Mouse (Mus musculus): ENCODE results near the gene Fbxl16. TPM values are rescaled to one million over a fixed set of nuclear protein-coding genes. Genes with fewer than 3 reads are reported as not detected.

Gene Fbxl16
- polyA plus RNA-seq, 1 experiment from 2014 or later, result 22.7 TPM

DNA sequence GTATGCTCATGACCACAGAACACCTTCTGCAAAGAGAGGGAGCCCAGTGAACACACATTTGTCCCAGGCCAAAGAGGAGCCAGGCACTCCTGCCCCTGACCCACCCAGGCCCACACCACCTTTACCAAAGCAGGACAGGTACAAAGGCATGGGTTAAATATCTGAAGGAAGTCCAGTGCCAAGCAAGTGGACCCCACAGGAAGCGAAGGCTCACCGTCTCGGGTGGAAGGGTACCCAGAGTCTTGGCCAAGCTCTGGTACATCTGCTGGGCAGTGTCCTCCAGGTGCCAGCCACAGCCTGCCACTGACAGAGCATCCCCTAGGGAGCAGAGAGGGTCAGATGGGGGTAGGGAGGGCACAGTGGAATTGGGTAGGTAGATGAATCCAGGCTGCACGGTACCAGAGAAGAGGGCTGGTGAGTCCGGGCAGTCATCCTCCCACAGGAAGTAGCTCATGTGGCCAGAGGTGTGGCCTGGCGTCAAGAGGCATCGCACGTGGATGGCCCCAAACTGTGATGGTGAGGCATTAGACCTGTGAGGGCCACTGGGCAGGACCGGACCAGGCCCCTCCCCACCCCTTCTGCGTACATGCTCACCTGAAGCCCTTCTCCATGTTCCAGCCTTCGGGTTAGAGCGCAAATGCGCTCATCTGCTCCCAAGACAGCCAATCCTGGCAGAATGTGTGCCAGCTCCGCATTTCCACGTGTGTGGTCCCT lies 24.9 kb upstream of the Fbxl16 start:
- peaks cover 62% of the 10 kb centered on the region for H3K36me3 ChIP-seq (ENCODE audit: poor library complexity, severe bottlenecking)

GRCm38 (mm10) chr17:25785281-25785745 lies 23.6 kb upstream of the Fbxl16 start, which contains the start of gene Haghl:
Gene Haghl (minus strand): TSS chr17:25785673.
- H3K36me3 ChIP-seq (ENCODE audit: poor library complexity, severe bottlenecking), result peaks cover 62% of the 10 kb centered on the region
- under 1% methylated on average over 23 of the region's 23 CpGs for WGBS

More for the DNA sequence above, 24.9 kb upstream of the Fbxl16 start:
- no peak for ATAC-seq
- Histone ChIP-seq H3K4me2 (peak overlapping the region; percentile 80), H3K9me3 (replicated peaks) (no peaks in the 10 kb centered on the region), H3K9ac (peak overlapping the region; percentile 86), H3K4me3 (peak overlapping the region; percentile 77), H3K27ac (no peak overlapping the region), H3K27me3 (no peaks in the 10 kb centered on the region), H3K4me1 (peaks cover 25% of the 10 kb centered on the region)
- 84% methylated on average over 15 of the region's 15 CpGs for WGBS

GRCm38 (mm10) chr17:25786280-25786679 lies 22.6 kb upstream of the Fbxl16 start, which contains the start of gene Ccdc78:
Gene Ccdc78 (plus strand): TSS chr17:25786580.
- Histone ChIP-seq H3K27me3 (no peaks in the 10 kb centered on the region), H3K9me3 (replicated peaks) (no peaks in the 10 kb centered on the region), H3K4me3 (peak within 1 kb of the TSS; percentile 77), H3K4me2 (peak within 1 kb of the TSS; percentile 80), H3K36me3 (ENCODE audit: poor library complexity, severe bottlenecking) (peaks cover 56% of the 10 kb centered on the region), H3K4me1 (peaks cover 34% of the 10 kb centered on the region), H3K27ac (peak within 1 kb of the TSS; percentile 89), H3K9ac (peak within 1 kb of the TSS; percentile 86)
- no peak for ATAC-seq
- 91% methylated on average over 3 of the region's 3 CpGs for WGBS

More at GRCm38 (mm10) chr17:25785281-25785745, 23.6 kb upstream of the Fbxl16 start, which contains the start of gene Haghl:
- Histone ChIP-seq H3K4me3 (peak within 1 kb of the TSS; percentile 77), H3K4me2 (peak within 1 kb of the TSS; percentile 80), H3K27ac (peak within 1 kb of the TSS; percentile 89), H3K27me3 (no peaks in the 10 kb centered on the region), H3K9me3 (replicated peaks) (no peaks in the 10 kb centered on the region), H3K9ac (peak within 1 kb of the TSS; percentile 86), H3K4me1 (peaks cover 25% of the 10 kb centered on the region)
- ATAC-seq, result peak; percentile 87

- no peak for ATAC-seq
- Histone ChIP-seq H3K4me3 (no peak overlapping the region), H3K4me2 (no peak overlapping the region), H3K9ac (no peak overlapping the region), H3K9me3 (replicated peaks) (no peaks in the 10 kb centered on the region), H3K36me3 (ENCODE audit: poor library complexity, severe bottlenecking) (peaks cover 50% of the 10 kb centered on the region), H3K27ac (no peak overlapping the region), H3K27me3 (no peaks in the 10 kb centered on the region), H3K4me1 (peaks cover 41% of the 10 kb centered on the region)
- WGBS, result 91% methylated on average over 9 of the region's 9 CpGs
These were observed 21.9 kb upstream of the Fbxl16 start for GRCm38 (mm10) chr17:25786781-25787504.

- 26% methylated on average over 19 of the region's 19 CpGs for WGBS
- H3K36me3 ChIP-seq (ENCODE audit: poor library complexity, severe bottlenecking), result peaks cover 27% of the 10 kb centered on the region
- ATAC-seq, result no peak; the same call in 1 of the 2 replicates
- H3K9ac ChIP-seq, result peak overlapping the region; percentile 77
- H3K4me2 ChIP-seq, result peak overlapping the region; percentile 94
- peak overlapping the region; percentile 94 for H3K27ac ChIP-seq
- H3K4me1 ChIP-seq, result peaks cover 58% of the 10 kb centered on the region
- no peaks in the 10 kb centered on the region for H3K27me3 ChIP-seq
- H3K9me3 ChIP-seq (replicated peaks), result no peaks in the 10 kb centered on the region
- peak overlapping the region; percentile 64 for H3K4me3 ChIP-seq
These were observed 17.5 kb upstream of the Fbxl16 start for GRCm38 (mm10) chr17:25791320-25791842.

- under 1% methylated on average over 45 of the region's 45 CpGs for WGBS
- Histone ChIP-seq H3K27ac (peak overlapping the region; percentile 94), H3K27me3 (no peaks in the 10 kb centered on the region), H3K4me2 (peak overlapping the region; percentile 94), H3K4me1 (peaks cover 63% of the 10 kb centered on the region), H3K36me3 (ENCODE audit: poor library complexity, severe bottlenecking) (peaks cover 27% of the 10 kb centered on the region), H3K9ac (peak overlapping the region; percentile 77), H3K9me3 (replicated peaks) (no peaks in the 10 kb centered on the region), H3K4me3 (peak overlapping the region; percentile 64)
- peak; percentile 74 for ATAC-seq
These were observed 16.9 kb upstream of the Fbxl16 start for GRCm38 (mm10) chr17:25791843-25792527.

GRCm38 (mm10) chr17:25792615-25793014 lies 16.3 kb upstream of the Fbxl16 start, which contains the start of gene Fam173a:
Gene Fam173a (minus strand): TSS chr17:25792901.
- peak within 1 kb of the TSS; percentile 77 for H3K9ac ChIP-seq
- no peaks in the 10 kb centered on the region for H3K27me3 ChIP-seq
- H3K27ac ChIP-seq, result peak within 1 kb of the TSS; percentile 94
- peaks cover 69% of the 10 kb centered on the region for H3K4me1 ChIP-seq
- H3K4me3 ChIP-seq, result peak within 1 kb of the TSS; percentile 74
- peak; percentile 50 for ATAC-seq
- 1% methylated on average over 13 of the region's 14 CpGs for WGBS
- peaks cover 25% of the 10 kb centered on the region for H3K36me3 ChIP-seq (ENCODE audit: poor library complexity, severe bottlenecking)
- peak within 1 kb of the TSS; percentile 94 for H3K4me2 ChIP-seq
- no peaks in the 10 kb centered on the region for H3K9me3 ChIP-seq (replicated peaks)

DNA sequence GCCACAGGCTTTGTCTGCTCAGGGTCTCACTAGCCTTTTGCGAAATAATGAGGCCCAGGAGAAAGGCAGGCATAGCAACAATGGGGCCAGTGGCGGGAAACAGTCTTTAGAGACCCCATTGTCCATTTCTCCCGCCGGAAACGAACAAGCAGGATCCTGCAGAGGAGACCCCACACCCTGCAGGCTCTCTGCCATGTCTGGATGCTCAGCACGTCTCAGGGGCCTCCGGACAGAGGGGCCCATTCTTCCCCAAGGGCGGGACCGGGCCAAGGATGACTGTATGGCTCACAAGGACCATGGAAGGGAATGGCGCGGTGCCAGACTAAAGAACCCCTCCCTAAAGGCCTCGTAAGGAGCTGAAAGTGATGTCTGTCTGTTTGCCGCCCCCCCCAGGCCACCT lies 14.7 kb upstream of the Fbxl16 start:
- H3K36me3 ChIP-seq (ENCODE audit: poor library complexity, severe bottlenecking), result peaks cover 12% of the 10 kb centered on the region
- H3K27me3 ChIP-seq, result no peaks in the 10 kb centered on the region
- H3K4me3 ChIP-seq, result peak overlapping the region; percentile 74; the same call in 1 of the 2 replicates
- H3K27ac ChIP-seq, result peak overlapping the region; percentile 94
- H3K4me2 ChIP-seq, result peak overlapping the region; percentile 94
- WGBS, result 7% methylated on average over 13 of the region's 13 CpGs
- H3K9me3 ChIP-seq (replicated peaks), result no peaks in the 10 kb centered on the region
- H3K9ac ChIP-seq, result peak overlapping the region; percentile 75
- no peak for ATAC-seq
- H3K4me1 ChIP-seq, result peaks cover 70% of the 10 kb centered on the region

- 50% methylated on average over 17 of the region's 17 CpGs for WGBS
- H3K27ac ChIP-seq, result peak overlapping the region; percentile 94
- peak overlapping the region; percentile 75 for H3K9ac ChIP-seq
- H3K36me3 ChIP-seq (ENCODE audit: poor library complexity, severe bottlenecking), result 0 out of 2 replicates have a peak, but pooled peaks cover 5% of the 10 kb centered on the region
- peak overlapping the region; percentile 74 for H3K4me3 ChIP-seq
- no peak for ATAC-seq
- H3K9me3 ChIP-seq (replicated peaks), result no peaks in the 10 kb centered on the region
- H3K27me3 ChIP-seq, result no peaks in the 10 kb centered on the region
- peaks cover 70% of the 10 kb centered on the region for H3K4me1 ChIP-seq
- H3K4me2 ChIP-seq, result peak overlapping the region; percentile 94
These were observed 13.9 kb upstream of the Fbxl16 start for GRCm38 (mm10) chr17:25794998-25795397.

DNA sequence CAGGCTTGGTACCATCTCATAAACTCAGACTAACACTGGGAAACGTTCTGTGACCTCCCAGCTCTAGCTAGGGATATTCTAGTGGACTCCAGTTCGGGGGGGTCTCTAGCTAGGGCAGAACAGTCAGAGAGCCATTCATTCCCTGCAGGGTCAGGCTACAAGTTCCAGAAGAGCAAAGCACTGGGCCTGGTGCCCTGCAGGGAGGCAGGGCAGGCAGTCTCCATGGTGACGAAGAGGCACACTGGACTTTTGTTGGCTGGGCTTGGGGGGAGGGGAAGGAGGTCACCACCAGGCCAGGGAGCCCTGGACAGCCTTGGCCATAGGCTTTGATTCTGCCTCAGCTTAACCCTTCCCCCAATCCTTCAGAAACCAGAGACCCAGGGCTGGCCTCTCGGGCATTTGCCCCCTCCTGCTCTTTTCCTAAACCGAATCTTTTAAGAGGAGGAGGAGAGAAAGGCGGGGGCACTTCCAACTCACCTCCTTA lies 13.2 kb upstream of the Fbxl16 start, which contains the start of gene AC134908.4:
Gene AC134908.4 (minus strand): TSS at position 51 of the 484 bp plus-strand sequence.
- 5% methylated on average over 6 of the region's 6 CpGs for WGBS
- peaks cover 67% of the 10 kb centered on the region for H3K4me1 ChIP-seq
- H3K27me3 ChIP-seq, result no peaks in the 10 kb centered on the region
- peak within 1 kb of the TSS; percentile 94 for H3K27ac ChIP-seq
- H3K4me2 ChIP-seq, result peak within 1 kb of the TSS; percentile 94
- ATAC-seq, result no peak
- 0 out of 2 replicates have a peak, but pooled peaks cover under 1% of the 10 kb centered on the region for H3K36me3 ChIP-seq (ENCODE audit: poor library complexity, severe bottlenecking)
- H3K4me3 ChIP-seq, result peak within 1 kb of the TSS; percentile 74
- H3K9ac ChIP-seq, result peak within 1 kb of the TSS; percentile 75
- H3K9me3 ChIP-seq (replicated peaks), result no peaks in the 10 kb centered on the region

GRCm38 (mm10) chr17:25796211-25796771 lies 12.6 kb upstream of the Fbxl16 start:
- peaks cover 61% of the 10 kb centered on the region for H3K4me1 ChIP-seq
- 1% methylated on average over 37 of the region's 37 CpGs for WGBS

More at GRCm38 (mm10) chr17:25796211-25796771, 12.6 kb upstream of the Fbxl16 start:
- Histone ChIP-seq H3K4me2 (peak overlapping the region; percentile 94), H3K9me3 (replicated peaks) (no peaks in the 10 kb centered on the region), H3K4me3 (peak overlapping the region; percentile 74), H3K9ac (peak overlapping the region; percentile 75), H3K27ac (peak overlapping the region; percentile 68), H3K36me3 (ENCODE audit: poor library complexity, severe bottlenecking) (no peaks in the 10 kb centered on the region), H3K27me3 (no peaks in the 10 kb centered on the region)
- ATAC-seq, result no peak
